Mouse (Mus musculus) frontal cortex, postnatal 14 days (tissue): ENCODE results near the gene Srgn.
"Not testable (repeated sequence)": the region's sequence is repeated elsewhere in the genome, so short reads cannot be mapped to it uniquely, and the experiment has no call there.

Experiments
- DNase-seq, 2 experiments: peaks; one replicate each; pipeline ENCODE4 v3.0.0; 2022; ENCODE audit warnings: low spot score in 2 of 2

Gene Srgn

DNA sequence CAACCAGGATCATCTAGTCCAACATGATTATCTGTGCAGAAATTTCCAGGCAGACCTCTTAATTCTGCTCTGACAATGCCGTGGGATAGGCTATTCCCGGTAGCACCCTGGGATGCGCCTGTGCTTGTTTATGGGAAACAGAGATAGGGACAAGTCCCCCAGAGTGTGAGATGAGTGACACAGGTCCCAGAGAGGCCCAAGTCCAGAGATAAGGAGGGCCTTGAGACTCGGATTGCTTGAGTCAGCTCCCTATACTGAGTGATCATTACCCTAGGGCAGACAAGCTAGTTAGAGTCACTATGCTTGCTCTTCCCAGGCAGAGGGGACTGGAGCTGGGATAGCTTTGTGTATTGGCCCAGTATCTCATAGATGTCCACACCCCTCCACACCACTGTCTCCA lies 5.5 kb downstream of the Srgn start:
- DNase-seq = no peak

DNA sequence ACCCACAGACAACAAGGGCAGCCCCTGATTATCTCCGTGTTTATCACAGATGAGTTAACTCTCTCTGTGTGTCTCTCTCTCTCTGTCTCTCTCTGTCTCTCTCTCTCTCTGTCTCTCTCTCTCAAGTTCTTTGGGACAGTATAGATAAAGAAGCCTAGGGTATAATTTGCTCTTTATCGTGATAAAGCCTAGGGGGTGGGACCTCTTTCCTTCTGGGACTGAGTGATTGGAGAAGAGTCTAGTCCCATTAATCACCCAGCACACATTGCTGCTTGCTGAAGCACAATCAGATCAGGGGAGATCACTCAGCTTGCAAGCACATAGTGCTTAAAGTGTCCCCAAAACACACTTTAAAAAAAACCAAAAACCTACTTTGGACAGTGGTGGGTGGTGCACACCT lies 6.3 kb downstream of the Srgn start:
- DNase-seq = no peak

DNA sequence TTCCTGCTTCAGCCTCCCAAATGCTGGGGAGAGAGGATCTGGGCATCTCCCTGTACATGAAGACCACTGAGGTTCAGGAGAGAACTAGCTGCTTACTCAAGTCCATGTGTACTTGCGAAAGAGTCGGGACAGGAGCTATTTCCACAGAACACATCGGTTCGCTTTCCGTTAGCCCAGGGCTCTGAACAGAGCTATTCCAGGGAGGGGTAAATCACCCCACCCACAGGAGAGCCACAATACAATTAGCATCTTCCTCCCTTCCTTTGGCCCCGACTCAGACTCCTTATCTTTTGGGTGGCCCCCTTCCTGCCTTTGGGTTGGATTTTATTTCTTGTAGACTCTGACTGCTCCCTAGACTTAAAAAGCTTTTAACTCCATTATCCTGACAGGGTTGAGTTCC lies 9.7 kb downstream of the Srgn start:
- no peak for DNase-seq

DNA sequence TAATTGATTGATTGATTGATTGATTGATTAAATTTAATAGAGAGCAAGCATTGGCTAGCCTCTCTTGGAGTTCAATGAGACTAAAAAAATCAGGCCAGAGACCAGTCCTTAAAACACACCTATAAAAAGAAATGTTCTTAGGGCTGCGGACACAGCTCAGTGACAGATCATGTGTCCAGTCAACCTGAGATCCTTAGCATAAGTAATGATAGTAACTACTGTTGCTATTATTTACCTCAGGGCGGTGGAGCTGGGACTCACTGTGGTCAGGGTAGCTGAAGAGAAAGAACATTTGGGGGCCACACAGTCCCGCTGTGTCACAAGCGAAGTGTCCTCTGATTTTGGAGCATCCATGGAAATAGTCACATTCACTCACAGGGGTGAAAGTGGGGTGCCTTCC lies 14.4 kb downstream of the Srgn start:
- DNase-seq = no peak

DNA sequence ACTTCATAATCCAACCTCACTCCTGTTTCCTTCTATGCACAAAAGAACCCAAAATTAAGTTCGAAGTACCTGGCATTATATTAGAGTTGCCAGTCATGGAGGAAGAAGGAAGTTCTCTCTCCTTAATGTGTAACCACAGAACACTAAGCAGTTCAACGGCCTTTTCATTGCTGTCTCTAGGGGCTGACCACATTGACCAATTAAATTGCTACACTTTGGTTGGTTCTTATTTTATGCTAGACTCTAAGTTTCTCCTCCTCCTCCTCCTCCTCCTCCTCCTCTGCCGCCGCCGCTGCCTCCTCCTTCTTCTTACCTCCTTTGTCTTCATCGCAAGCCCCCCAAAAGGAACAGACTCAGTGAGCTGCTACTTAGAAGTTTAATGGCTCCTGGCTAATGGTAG lies 15.7 kb downstream of the Srgn start:
- no peak for DNase-seq

DNA sequence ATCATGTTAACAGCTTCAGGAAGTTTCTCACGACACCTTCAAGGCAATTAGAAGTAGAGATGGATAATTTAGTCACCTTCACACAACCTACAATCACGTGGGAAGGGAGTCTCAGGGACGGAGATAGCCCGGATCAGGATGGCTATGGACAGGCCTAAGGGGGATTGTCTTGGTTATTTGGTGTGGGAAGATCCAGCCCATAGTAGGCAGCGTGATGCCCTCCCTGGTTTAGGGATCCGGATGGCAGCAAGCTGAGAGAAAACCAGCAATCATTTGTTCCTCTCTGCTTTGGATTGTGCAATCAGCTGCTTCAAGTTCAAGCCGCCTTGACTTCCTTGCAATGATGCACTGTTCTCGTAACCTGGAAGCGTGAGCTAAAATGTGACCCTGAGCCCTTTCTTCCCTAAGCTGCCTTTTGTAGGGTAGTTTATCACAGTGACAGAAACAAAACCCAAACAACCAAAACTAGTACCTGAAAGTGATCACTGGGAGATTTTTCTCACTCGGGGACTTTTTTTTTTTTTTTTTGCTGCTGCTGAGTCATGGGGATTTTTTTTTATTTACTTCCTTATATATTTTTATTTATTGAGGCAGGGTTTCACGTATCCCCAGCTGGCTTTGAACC lies 18.1 kb downstream of the Srgn start:
- no peak for DNase-seq

DNA sequence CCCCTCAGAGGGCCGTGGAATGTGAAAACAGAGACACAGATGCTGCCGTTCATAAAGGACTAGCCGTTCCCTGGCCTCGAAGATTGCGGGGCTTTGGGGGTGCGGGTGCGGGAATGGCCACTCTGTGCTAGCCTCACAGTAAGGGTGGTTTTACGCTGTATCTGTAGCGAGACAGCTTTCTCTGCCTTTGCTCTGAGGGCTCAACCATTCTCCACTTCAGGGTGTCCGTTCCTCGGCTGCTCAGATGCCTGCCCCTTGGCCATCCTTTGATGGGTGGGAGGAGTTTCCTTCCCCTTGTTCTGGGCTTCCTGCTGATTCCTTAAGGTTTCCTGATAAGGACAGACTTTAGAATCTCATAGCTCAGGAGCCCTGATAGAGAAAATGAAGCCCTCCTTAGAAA lies 18.8 kb downstream of the Srgn start:
- no peak for DNase-seq

DNA sequence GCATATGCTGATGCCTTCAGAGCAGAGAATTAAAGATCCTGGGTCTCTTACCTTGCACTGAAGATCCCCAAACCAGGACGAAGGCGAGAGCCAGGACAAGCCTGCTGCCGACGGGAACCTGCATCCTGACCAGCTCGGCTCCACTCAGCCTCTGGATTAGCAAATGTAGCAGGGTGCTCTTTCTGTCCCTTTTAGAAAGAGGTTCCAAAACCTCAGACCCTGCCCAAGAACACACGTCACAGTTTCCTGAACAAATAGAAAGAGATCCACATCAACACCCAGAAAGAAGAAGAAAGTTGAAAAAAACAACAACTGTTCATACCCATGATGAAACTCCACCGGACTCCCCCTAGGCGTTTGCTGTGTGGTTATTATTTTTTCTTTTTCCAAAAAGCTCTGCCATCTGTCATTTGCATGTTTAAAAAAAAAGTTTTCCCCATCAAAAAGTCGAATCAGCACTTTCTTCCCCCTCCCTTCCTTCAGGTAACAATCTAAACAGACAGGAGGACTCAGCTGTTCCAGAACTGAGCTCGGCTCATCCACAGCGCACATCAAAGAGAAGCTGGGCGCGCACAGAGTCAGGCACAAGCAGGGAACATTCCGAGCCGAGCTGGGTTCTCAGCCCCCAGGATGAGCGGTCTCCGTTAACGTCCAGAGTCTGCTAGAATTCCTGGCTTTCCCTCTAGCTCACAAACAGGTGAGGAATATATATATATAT lies 19.5 kb downstream of the Srgn start:
- DNase-seq = no peak

DNA sequence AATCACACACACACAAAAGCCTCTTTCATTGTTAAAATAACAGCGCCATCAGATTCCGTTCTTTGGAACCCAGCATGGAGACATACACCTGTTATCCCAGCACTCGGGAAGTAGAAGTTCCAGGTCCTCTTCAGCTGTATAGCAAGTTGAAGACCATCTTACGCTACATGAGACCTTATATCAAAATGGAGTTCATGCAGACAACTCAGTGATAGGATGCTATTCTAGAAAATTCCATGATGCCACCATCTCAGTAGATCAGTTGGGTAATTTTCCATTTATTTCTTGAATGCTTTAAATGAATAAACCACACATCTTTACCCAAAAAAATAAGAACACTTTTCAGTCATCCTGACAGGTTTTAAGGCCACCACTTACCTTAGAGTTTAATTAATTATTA lies 20.2 kb downstream of the Srgn start:
- DNase-seq = no peak

DNA sequence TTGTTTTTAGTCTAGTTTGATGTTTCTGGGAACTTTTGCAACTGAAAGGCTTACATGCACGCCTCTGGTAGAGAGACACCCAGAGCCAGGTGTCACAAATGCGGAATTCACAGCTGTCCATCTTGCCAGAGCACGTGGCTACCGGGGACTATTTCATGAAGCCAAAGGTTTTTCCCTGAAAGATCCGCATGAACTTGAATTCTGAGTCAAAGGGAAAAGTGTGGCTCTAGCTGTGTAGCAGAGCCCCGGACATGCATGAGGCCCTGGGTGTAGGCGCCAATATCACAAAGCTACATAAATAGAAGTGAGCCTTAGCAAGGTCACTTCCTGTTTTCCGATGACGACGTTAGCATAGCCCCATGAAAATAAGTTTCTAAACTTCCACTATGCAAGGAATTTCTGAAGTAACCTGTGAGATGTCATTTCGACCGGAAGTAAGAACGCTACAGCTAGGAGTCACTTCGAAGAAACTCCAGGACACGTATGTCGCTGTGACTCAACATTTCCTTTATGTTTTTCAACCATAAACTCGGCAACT lies 21.2 kb downstream of the Srgn start:
- no peak for DNase-seq

DNA sequence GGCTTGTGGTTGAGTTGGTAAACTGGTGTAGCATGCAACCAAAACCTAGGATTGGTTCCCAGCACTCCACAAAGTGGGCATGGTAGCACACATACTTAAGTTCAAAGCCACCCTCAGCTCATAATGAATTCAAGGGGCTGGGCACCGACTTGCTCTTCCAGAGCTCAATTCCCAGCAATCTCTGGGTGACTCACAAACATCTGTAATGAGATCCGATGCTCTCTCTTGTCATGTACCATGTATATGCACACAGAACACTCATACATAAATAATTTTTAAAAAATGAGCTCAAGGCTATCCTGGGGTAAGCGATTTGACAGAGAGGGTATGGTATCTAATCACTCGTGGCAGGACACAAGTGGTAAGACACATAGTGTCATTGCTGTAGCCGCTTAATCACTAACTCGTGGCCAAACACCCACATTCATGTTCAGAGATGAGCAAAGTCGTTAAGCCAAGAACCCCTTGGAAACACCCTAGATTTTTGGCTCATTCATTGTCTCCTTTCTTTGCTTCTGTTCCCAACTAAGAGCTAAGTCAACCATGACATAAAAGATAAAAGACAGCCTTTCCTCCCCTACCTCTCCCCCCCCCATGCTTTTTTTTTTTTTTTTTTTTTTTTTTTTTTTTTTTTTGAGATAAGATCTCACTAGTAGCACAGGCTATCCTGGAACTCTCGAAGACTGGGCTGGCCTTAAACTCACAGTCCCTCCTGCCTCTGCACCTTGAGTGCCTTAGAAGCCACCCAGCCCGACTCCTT lies 21.8 kb downstream of the Srgn start:
- no peak for DNase-seq

DNA sequence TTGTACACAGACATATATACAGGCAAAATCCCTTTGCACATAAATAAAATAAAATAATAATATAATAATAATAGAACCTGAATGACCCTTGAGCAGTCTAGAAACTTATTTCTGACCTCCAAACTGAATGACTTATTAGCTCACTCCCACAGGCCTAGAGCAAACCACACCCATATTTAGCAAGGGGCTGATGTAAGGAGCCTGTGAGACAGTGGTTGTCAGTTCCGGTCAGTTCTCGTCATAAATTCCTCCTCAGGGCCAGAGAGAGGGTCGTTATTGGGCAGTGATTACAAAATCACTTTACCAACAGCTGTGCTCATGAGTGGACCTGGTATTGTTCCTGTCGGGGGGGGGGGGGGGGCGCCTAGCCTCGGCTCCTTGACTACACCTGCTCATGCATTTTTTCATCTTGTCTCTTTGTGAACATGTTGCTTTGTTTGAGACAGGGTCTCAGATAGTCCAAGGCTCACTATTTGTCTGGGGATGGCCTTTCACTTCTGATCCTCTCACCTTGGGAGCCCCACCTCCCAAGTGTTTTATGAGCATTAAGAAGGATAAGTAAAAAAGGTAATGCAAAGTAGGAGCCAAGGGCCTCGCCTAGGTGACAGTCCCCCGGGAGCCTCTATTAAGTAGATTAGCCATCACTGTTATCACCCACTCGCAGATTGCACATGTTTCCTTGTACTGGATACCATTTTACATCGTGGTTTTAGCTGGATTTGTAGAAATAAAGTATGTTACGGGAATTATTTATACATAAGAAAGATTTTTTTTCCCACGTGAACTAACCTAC lies 23.2 kb downstream of the Srgn start:
- no peak for DNase-seq

DNA sequence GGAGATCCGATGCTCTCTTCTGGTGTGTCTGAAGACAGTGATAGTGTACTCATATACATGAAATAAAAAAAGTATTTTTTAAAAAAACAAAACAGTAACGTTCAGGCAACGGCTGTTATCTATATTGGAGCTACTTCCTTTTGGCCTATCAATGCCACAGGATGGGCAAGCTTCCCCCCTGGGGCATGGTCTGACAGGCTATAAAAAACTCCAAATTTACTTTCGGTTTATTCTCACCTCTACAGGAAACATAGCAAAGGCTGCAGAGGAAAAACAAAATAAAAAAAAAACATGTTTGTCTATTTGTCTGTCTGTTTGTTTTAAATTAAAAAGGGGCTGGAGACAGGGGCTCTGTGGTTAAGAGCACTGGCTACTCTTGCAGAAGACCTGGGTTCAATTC lies 23.9 kb downstream of the Srgn start:
- no peak for DNase-seq

DNA sequence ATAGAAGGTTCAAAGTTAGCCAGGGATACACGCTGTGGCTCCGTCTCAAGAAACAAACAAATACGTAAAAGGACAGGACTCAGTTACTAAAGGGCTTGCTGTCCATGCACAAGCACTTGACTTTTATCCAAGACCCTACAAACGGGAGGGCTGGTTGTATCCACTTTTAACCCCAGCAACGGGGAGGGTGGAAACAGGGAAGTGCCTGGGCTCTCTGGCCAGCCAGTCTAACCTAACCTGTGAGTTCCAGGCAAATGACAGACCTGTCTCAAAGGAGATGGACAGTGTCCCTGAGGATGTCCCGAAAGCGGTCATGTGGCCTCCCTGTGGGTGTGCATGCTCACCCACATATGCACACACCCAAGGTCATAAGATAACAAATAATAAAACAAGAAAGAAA lies 25.3 kb downstream of the Srgn start:
- DNase-seq = no peak

DNA sequence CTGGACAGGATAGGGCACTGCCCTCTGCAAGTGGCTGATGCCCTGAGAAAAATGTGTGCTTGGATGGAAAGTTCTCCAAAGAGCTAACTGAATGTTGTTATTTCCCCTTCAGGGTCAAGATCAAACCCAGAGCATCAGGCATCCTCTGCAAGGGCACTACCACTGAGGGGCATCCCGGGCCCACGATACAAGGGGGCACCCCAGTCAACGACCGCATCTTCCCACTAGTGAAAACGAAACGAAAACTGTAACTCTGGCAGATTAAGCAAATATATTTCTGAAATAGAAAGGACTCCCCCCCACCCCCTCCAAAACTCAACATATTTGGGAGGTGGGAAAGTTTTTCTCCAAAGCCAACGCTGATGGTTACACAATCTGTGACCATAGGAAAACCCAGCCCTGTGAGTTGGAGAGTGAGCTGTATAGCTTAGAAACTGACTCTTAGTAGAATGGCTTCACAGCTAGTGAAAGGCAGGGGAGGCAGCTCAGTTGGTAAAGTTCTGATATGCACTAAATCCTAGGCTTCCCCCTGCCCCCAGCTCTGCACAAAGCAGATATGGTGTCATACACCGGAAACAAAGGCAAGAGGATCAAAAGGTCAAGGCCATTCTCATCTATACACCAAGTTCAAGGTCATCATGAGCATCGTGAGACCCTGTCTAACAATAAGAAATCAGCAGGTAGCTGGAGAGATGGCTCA lies 26.2 kb downstream of the Srgn start:
- no peak for DNase-seq

DNA sequence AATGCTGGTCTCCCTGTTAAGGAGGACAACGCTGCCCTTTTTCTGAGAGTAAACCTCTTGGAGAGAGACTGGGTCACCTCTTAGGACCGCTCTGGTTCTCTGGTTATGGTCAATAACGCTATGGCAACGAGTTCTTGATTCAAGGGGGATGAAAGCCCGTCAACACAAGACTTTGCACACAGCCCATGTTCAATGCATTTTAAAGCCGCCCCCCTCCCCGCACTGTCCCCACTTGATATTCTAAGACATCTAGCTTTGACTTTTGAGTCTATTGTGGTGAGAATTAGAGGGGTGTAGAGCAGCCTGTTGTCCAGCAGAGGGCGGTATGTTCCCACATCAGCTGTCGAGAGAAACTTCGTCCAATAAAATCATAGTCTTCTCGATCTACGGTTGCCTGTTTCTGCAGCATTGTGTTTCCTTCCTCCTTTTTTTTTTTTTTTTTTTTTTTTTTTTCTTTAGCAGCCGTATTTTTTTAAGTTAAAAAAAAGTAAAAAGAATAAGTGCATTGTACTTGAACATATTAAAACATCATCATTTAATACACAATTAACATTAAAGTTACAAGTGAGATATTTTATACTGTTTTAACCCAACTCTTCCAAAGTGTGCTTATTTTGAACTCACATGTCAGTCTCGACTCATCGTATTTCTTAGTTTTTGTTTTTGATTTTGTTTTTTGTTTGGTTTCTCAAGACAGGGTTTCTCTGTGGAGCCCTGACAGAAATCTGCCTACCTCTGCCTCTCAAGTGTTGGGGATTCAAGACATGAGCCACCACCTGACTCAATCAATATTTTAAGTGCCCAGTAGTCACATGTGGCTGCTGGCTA lies 26.9 kb downstream of the Srgn start:
- DNase-seq = peak; percentile 28 to 44

DNA sequence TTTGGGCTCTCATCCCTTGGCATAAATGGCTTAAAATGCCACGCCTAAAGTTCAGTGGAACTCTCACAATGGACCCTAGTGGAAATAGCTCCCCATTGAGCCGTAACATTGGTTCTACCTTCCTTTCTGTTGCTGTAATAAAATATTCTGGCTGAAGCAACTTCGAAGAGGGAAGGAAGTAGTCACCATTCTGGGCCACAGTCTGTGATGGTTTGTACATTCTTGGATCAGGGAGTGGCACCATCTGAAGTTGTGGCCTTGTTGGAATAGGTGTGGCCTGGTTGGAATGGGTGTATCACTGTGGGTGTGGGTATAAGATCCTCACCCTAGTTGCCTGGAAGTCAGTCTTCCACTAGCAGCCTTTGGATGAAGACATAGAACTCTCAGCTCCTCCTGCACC lies 35.6 kb downstream of the Srgn start:
- DNase-seq = not testable (repeated sequence)

DNA sequence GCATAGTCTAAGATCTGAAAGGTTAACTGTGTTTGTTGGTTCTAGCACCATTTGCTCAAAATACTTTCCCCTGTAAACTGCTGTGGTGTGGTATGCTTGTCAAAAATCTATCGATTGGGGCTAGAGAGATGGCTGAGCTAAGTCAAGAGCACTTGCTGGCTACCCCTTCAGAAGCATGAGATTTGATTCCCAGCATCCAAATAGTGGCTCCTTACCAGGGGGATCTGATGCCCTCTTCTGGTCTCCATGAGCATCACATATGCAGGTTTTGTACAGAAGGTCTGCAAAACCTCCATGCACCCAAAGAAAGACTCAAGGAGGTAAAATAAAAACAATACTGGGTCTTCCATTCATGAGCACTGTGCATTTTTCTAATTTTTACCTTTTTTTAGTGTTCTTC lies 39.0 kb downstream of the Srgn start:
- peak in 1 of 2 experiments; percentile 37 for DNase-seq

DNA sequence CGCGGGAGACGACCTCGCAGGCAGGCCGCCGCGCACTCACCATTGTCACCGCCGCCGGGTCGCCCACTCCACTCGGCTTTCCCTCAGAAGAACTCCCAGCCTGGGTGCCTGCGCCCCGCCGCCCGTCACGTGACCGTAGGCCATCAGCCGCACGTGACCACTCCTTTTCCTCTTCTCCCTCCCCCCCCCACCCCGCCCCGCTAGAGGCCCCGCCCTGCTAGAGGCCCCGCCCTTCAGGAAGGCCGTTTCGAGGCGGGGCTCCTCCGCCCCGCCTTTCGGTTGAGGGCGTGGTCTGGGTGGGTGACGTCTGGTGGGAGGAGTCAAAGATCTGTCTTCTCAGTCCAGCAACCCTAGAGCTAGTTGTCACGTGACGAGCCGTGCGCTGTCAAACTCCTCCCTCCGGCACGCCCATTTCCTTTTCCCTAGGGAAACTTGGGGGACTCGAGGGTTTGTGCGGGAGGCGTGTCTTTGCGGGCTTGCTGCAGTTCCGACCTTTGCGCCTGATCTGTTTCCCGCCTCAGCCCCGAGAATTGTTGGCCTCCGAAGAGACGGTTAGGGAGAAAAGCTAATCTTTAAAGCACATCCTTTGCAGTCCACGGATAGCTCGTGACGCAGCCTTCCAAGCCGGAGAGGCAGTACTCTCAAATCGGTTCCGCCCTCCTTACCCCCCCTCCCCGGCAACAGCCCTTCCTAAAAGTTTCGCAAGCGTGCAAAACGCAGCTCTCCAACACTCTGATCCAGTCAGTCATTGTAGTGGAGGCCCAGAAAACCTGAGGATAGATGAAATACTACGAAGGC lies 40.4 kb downstream of the Srgn start, which contains the start of gene Vps26a:
Vps26a (minus strand) TSS at position 188 of the 798 bp plus-strand sequence.
- peak; percentile 98 for DNase-seq
